Mouse (Mus musculus) CH12.LX (cell line): Measurements from ENCODE around the gene Mrpl51. TPM values are rescaled to one million over a fixed set of nuclear protein-coding genes. Genes with fewer than 3 reads are reported as not detected.

Source experiments
- DNase-seq: peaks from one replicate; pipeline ENCODE4 v3.0.0-alpha.2; 2013; ENCODE audit errors: extremely low read depth
- H3K27ac ChIP-seq: 2 replicates; pipeline ENCODE4 v1.5.1; 2012; ENCODE audit warnings: low read depth, mild to moderate bottlenecking, control low read depth, moderate library complexity; ENCODE audit not compliant: insufficient read depth
- H3K27me3 ChIP-seq: replicated peaks from 2 replicates; pipeline ENCODE3; 2012; ENCODE audit warnings: inconsistent platforms
- H3K36me3 ChIP-seq, 2 experiments: replicated peaks in 1 of 2; 2 replicates each; pipeline versions ENCODE3 to v1.6.1; 2012; ENCODE audit warnings: inconsistent platforms in 1 of 2, low read length in 1 of 2, mild to moderate bottlenecking in 1 of 2, mixed read lengths in 1 of 2, moderate library complexity in 1 of 2; ENCODE audit not compliant: control insufficient read depth in 1 of 2, insufficient read depth in 1 of 2
- H3K4me1 ChIP-seq, 2 experiments: 2 replicates each; pipeline ENCODE4 v1.6.1; 2012; ENCODE audit warnings: inconsistent platforms in 1 of 2, moderate library complexity in 1 of 2; ENCODE audit not compliant: insufficient read depth in 2 of 2, control insufficient read depth in 1 of 2
- H3K4me2 ChIP-seq: 2 replicates; pipeline ENCODE4 v1.6.1; 2012; ENCODE audit warnings: low read depth, mild to moderate bottlenecking, control low read depth; ENCODE audit not compliant: poor library complexity, insufficient read depth, severe bottlenecking
- H3K4me3 ChIP-seq, 3 experiments: fragments of 150-350 bp in 1 of 3; sonication (generic) in 1 of 3; replicated peaks in 1 of 3; 2 replicates each; pipeline versions ENCODE3 to v1.5.1; 2011 to 2012; ENCODE audit warnings: low read depth in 2 of 3, low read length in 2 of 3, mild to moderate bottlenecking in 2 of 3, moderate library complexity in 2 of 3, control low read depth in 1 of 3, improper control_type of control experiment in 1 of 3, inconsistent platforms in 1 of 3, mixed read lengths in 1 of 3; ENCODE audit not compliant: poor library complexity in 1 of 3
- H3K79me2 ChIP-seq: replicated peaks from 2 replicates; pipeline ENCODE4 v1.6.1; 2012; ENCODE audit warnings: mild to moderate bottlenecking, moderate library complexity; ENCODE audit not compliant: control insufficient read depth, poor library complexity, insufficient read depth, severe bottlenecking; ENCODE audit errors: extremely low read depth
- H3K9ac ChIP-seq: 2 replicates; pipeline ENCODE4 v1.6.1; 2012; ENCODE audit warnings: low read depth, mild to moderate bottlenecking, control low read depth, moderate library complexity; ENCODE audit not compliant: insufficient read depth
- H3K9me3 ChIP-seq: replicated peaks from 2 replicates; pipeline ENCODE3; 2012; ENCODE audit warnings: low read length, inconsistent platforms, mixed read lengths
- BHLHE40 ChIP-seq: IDR thresholded peaks from 2 replicates; pipeline ENCODE4 v1.6.1; 2011; ENCODE audit warnings: mild to moderate bottlenecking, low read depth, low read length, improper control_type of control experiment
- ELF1 ChIP-seq: IDR thresholded peaks from 2 replicates; pipeline ENCODE4 v1.6.1; 2014; ENCODE audit warnings: low read depth, mild to moderate bottlenecking, inconsistent platforms, low read length, improper control_type of control experiment
- EP300 ChIP-seq: IDR thresholded peaks from 2 replicates; pipeline ENCODE4 v1.6.1; 2011; ENCODE audit warnings: low read length, improper control_type of control experiment
- IRF4 ChIP-seq: IDR thresholded peaks from 2 replicates; pipeline ENCODE4 v1.6.1; 2014; ENCODE audit warnings: low read depth, mild to moderate bottlenecking, inconsistent platforms, low read length, improper control_type of control experiment
- JUN ChIP-seq: IDR thresholded peaks from 2 replicates; pipeline ENCODE4 v1.6.1; 2011; ENCODE audit warnings: low read depth, mild to moderate bottlenecking, low read length, improper control_type of control experiment, moderate library complexity; ENCODE audit not compliant: insufficient read depth
- NELFE ChIP-seq: IDR thresholded peaks from 2 replicates; pipeline ENCODE4 v1.6.1; 2011; ENCODE audit warnings: low read depth, low read length, improper control_type of control experiment
- PAX5 ChIP-seq: IDR thresholded peaks from 2 replicates; pipeline ENCODE4 v1.6.1; 2012; ENCODE audit warnings: low read length, inconsistent platforms, mixed read lengths
- POLR2A ChIP-seq: IDR thresholded peaks from 2 replicates; pipeline ENCODE4 v1.6.1; 2011; ENCODE audit warnings: low read depth, mild to moderate bottlenecking, improper control_type of control experiment, low read length
- POLR2AphosphoS2 ChIP-seq: IDR thresholded peaks from 2 replicates; pipeline ENCODE4 v1.6.1; 2011; ENCODE audit warnings: low read depth, low read length, improper control_type of control experiment
- RAD21 ChIP-seq: IDR thresholded peaks from 2 replicates; pipeline ENCODE4 v1.6.1; 2011; ENCODE audit warnings: low read depth, mild to moderate bottlenecking, low read length, improper control_type of control experiment, moderate library complexity
- RCOR1 ChIP-seq: conservative IDR thresholded peaks from 2 replicates; pipeline ENCODE4 v1.6.1; 2012; ENCODE audit warnings: low read depth, mild to moderate bottlenecking, inconsistent platforms, low read length, improper control_type of control experiment
- SIN3A ChIP-seq: IDR thresholded peaks from 2 replicates; pipeline ENCODE4 v1.6.1; 2012; ENCODE audit warnings: low read length, improper control_type of control experiment, inconsistent platforms
- USF1 ChIP-seq: IDR thresholded peaks from 2 replicates; pipeline ENCODE4 v1.6.1; 2014; ENCODE audit warnings: low read depth, mild to moderate bottlenecking, inconsistent platforms, low read length, improper control_type of control experiment
- USF2 ChIP-seq: conservative IDR thresholded peaks from 2 replicates; pipeline ENCODE4 v1.6.1; 2011; ENCODE audit warnings: low read depth, low read length, improper control_type of control experiment
- ZC3H11A ChIP-seq: IDR thresholded peaks from 2 replicates; pipeline ENCODE4 v1.6.1; 2012; ENCODE audit warnings: low read depth, mild to moderate bottlenecking, inconsistent platforms, low read length, improper control_type of control experiment
- ZMIZ1 ChIP-seq: IDR thresholded peaks from 2 replicates; pipeline ENCODE4 v1.6.1; 2012; ENCODE audit warnings: low read depth, mild to moderate bottlenecking, inconsistent platforms, low read length, improper control_type of control experiment
- ZNF384 ChIP-seq: IDR thresholded peaks from 2 replicates; pipeline ENCODE4 v1.6.1; 2012; ENCODE audit warnings: low read depth, low read length, improper control_type of control experiment, inconsistent platforms
- dilution Hi-C: fragments of 300-500 bp; cut with MboI; formaldehyde crosslinking; loops from 2 replicates; pipeline ENCODE4 v1.14.3; 2020; ENCODE audit warnings: low sequenced_read_pairs; ENCODE audit not compliant: extremely low pct_unique_long_range_greater_than_20kb, extremely low pct_ligation_motif_present
- in situ Hi-C: fragments of 300-500 bp; cut with MboI; formaldehyde crosslinking; loops from 3 replicates; pipeline ENCODE4 v1.14.3; 2019; ENCODE audit warnings: low sequenced_read_pairs, low pct_ligation_motif_present, low pct_unique_long_range_greater_than_20kb, mixed read lengths
- polyA plus RNA-seq: library from polyadenylated mRNA; unstranded; fragments of >175 nt; gene quantifications from 2 replicates; pipeline ENCODE4 v1.2.1, GENCODE M21; 2012; ENCODE audit warnings: low read depth; ENCODE audit not compliant: insufficient read length
- total RNA-seq, 2 experiments: library from RNA; depleted of rRNA; stranded (reverse); fragments of 300-350 nt in 1 of 2; fragments of >200 nt in 1 of 2; gene quantifications; 2 replicates each; pipeline ENCODE4 v1.2.3; 2012 to 2014

Gene Mrpl51
- total and polyA plus RNA-seq, 3 experiments, result 120 to 184 (median 161) TPM

GRCm38 (mm10) chr6:125195541-125196075 lies 4.0 kb downstream of the Mrpl51 start:
- peaks cover 20% of the 10 kb centered on the region for H3K79me2 ChIP-seq
- DNase-seq, result no peak
- no peak overlapping the region for H3K9ac ChIP-seq
- H3K36me3 ChIP-seq, result peaks cover 2 to 24% of the 10 kb centered on the region in 2 experiments
- H3K4me3 ChIP-seq, result no peak overlapping the region
- H3K9me3 ChIP-seq, result no peaks in the 10 kb centered on the region
- dilution Hi-C loops (no loop called here), in situ Hi-C loops (no loop called here)
- H3K4me2 ChIP-seq, result no peak overlapping the region
- H3K27ac ChIP-seq, result no peak overlapping the region
- H3K4me1 ChIP-seq, result peaks cover 0 to 9% of the 10 kb centered on the region in 2 experiments; a peak in 1 of 4 replicates
- TF ChIP-seq ZNF384 (no peak), USF1 (no peak), POLR2AphosphoS2 (peak; percentile 47), ELF1 (no peak)
- no peaks in the 10 kb centered on the region for H3K27me3 ChIP-seq

GRCm38 (mm10) chr6:125196301-125196700 lies 4.7 kb downstream of the Mrpl51 start:
- Histone ChIP-seq H3K4me1 (peaks cover 0 to 9% of the 10 kb centered on the region in 2 experiments; a peak in 1 of 4 replicates), H3K79me2 (peaks cover 14% of the 10 kb centered on the region), H3K36me3 (peaks cover 2 to 24% of the 10 kb centered on the region in 2 experiments), H3K4me3 (no peak overlapping the region), H3K9ac (no peak overlapping the region), H3K9me3 (no peaks in the 10 kb centered on the region), H3K4me2 (no peak overlapping the region), H3K27me3 (no peaks in the 10 kb centered on the region), H3K27ac (no peak overlapping the region)
- DNase-seq, result no peak
- in situ Hi-C loops, result no loop called here
- dilution Hi-C loops, result no loop called here
- no peak for TF ChIP-seq JUN
- TF ChIP-seq POLR2A, result no peak
- no peak for TF ChIP-seq EP300
- TF ChIP-seq ZMIZ1, result no peak
- TF ChIP-seq RCOR1, result no peak
- no peak for TF ChIP-seq PAX5
- TF ChIP-seq NELFE, result no peak
- TF ChIP-seq RAD21, result no peak
- TF ChIP-seq SIN3A, result no peak
- no peak for TF ChIP-seq ZC3H11A
- TF ChIP-seq USF1, result no peak
- TF ChIP-seq USF2, result no peak
- TF ChIP-seq BHLHE40, result no peak
- TF ChIP-seq IRF4, result no peak
